Mouse (Mus musculus) gastrocnemius, postnatal 25 days (tissue): Measurements from ENCODE around the gene Plcb2. TPM values are rescaled to one million over a fixed set of nuclear protein-coding genes. Genes with fewer than 3 reads are reported as not detected.

ENCODE experiments used
- DNase-seq: peaks from one replicate; pipeline ENCODE4 v3.0.0; 2022
- long read RNA-seq, 2 experiments: library from polyadenylated mRNA; stranded (forward); transcript quantifications; one replicate each; pipeline ENCODE4 v2.0.0; 2021
- total RNA-seq, 2 experiments: library from RNA; stranded (reverse); gene quantifications; 1 replicate in 1 of 2; 2 replicates in 1 of 2; pipeline ENCODE4 v1.2.3; 2021

Gene Plcb2
- under 1 TPM; 0.15 to 0.16 TPM for total RNA-seq
- long read RNA-seq, experiment 1 = 0 reads
- long read RNA-seq, experiment 2 = 0 reads

DNA sequence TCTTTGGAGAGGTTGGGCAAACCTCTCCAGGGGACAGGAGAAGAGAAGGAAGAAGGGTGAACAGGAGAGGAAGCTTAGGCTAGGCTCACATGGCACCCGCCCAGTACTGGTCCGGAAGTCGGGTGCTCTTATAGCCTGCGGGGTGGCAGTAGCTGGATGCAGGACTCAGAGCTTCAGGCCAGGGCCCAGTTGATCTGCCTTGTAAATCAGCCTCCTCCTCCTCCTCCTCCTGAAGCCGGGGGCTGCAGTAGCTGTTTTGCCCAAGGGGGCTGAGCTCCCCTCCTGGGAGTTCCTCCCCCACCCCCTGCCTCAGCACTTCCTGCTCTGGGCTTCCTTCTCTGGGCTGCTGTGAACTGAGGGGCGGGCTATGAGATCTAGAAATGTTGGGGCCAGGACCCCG lies at the start of gene Plcb2:
Gene Plcb2 (minus strand): TSS at position 102 of the 400 bp plus-strand sequence.
- DNase-seq = no peak

DNA sequence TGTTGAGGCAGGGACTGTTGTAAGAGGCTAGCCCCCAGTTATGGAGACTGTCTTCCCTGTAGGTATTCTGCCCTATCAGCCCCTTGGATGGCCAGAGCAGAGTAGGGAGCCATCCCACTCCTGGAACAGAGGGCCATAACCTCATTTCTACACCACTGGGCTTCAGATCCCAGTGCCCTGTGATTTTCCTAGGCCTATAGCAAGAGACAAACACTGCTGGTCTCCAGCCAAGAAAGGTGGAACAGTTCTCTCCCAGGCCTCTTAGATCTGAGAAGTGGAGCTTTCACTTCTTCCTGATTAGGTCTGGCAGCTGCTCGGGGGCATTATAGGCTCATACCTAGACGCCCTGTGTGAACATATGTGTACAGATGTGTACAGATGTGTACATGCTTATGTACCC lies 48.1 kb upstream of the Plcb2 start:
- no peak for DNase-seq

DNA sequence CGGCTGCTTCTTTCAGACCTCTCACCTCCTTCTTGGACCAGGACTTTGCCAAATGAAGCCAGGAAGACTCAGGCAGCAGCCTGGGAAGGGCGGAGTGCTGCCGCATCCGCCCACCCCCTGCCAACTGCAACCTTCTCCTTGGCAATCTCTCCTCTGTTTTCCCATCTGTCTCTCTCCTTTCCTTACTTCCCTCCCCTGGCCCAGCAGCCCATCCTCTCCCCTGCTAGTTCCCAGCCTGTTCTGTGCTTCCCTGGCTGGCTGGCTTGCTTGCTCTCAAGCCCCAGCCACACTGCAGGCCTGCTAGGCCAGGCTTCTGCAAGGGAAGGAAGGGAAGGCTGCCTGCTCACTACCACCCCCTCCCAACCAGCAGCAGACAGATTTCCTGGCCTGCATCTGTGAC lies 47.6 kb upstream of the Plcb2 start:
- no peak for DNase-seq

DNA sequence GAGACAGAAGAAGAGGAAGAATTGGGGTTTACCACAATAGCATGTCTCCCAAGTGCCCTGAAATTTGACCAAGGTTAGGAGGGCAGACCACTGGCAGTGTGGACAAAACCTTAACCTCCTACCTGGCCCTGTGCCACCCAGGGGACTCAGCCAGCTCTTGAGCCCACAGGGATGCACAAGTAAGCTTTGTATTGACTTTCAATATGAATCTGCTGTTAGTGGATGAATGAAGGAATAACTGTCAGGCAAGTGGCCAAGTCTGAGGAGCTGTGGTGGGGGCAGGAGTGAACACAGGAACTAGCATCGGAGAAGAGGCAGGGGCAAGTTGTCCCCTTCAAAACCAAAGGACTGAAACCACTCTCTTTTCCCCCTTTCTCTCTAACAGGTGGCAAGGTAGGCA lies 47.2 kb upstream of the Plcb2 start:
- DNase-seq = no peak

DNA sequence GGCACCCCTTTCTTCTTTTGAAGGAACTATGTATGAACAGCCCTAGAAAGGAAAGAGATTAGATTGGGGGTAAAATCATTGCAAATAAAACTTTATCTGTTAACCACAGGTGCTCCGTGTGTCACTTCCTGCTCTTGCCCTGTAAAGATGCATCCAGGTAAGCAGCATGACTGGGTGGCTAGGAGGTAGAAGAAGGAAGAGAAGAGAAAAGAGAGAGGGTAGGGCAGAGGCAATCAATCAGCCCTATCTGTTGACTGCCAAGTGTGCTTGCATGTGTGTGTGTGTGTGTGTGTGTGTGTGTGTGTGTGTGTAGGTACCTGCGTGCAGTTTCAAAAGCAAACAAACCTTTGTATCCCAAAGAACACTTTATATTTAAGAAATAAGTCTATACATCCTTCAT lies 46.3 kb upstream of the Plcb2 start:
- no peak for DNase-seq

DNA sequence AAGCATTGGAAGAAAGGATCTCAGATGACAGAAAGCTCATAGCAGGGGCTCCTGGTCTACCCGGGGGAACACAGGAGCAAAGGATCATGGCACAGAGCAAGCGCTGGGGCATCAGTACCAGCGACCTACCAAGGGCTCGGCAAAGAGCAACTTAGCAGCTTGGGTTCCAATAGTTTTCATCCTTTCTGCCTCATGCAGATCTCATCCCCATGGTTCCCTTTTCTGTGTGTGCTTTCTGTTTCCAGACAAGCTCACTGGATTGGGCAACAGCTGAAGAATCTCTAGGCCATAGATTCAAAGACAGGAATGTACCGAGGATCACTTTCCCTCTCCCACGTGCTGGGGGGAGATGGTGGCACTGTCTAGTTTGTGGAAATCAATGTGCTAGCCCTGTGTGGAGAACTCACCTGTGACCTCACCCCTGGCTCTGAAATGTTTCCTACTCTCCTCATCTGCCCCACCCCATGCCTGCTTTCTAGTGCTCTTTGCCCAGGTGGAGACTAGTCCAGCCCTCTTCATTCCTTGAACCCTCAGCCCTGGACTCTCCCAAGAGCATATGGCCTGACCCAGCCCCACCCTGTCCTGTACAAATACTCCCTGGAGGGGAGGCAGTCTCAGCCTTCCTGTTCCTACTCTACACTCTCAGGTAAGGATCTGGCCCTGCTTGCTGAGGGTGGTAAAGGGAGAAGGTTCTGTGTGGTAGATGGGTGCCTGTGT lies 44.1 kb upstream of the Plcb2 start, which contains the start of gene Phgr1:
Gene Phgr1 (plus strand): TSS at position 612 of the 717 bp plus-strand sequence.
- no peak for DNase-seq

DNA sequence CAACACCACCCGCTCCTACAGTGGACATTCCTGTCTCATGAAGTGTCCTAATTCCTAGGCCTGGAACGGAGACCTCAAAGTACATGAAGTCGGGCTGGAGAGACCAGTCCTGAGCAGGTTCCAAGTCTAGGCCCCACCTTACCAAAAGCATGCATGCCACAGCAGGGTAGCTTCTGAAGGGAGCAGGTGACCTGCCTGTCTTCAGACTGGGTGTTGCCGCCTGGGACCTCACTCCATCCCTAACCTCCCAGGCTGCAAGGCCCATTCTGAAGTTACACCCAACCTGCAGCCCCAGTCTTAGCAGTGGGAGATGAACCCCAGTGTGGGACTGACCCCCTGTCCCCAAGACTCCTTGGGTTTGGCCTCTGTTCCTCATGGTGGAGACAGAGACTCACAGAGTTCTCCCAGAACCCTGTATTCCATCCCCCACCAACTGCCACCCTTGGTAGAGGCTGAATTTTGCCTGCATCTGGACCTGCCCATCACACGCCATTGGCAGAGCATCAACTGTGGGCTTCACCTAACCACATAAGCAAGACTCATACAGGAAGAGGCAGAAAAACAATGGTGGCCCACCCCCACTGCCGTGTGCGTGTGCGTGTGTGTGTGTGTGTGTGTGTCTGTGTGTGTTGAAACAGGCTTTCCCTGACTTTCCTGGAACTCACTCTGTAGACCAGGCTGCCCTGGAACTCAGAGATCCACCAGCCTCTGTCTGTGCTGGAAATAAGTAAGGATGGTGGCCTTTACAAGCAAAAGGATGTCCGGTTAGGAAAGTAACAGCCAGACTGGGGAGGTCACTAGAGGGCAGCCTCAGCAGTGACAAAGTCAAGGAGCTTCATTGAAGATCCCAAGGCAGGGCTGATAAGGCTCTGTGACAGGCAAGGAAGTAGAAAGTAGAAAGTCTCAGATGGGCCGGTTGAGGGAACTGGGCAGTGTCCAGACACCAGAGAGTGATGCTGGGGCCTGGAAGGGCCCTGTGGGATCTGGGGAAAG lies 38.1 kb upstream of the Plcb2 start:
- DNase-seq = no peak

DNA sequence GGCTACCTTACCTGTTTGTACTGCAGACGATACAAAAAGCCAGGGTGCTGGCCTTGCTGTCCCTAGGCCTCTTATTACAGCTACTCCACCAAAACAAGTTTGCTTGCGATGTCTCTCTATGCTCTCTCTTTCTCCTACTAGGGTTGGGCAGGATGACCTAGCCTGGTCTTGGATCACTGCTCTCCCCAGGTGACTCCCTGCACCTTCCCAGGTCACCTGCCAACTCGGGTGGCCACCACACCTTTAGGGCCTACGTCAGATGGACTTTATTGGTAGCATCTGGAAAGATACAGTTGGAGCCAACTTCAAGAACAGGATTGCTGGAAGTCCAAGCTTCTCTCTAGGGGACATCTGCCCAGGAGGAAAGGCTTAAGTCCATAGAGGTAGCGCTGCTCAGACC lies 36.6 kb upstream of the Plcb2 start:
- DNase-seq = no peak

DNA sequence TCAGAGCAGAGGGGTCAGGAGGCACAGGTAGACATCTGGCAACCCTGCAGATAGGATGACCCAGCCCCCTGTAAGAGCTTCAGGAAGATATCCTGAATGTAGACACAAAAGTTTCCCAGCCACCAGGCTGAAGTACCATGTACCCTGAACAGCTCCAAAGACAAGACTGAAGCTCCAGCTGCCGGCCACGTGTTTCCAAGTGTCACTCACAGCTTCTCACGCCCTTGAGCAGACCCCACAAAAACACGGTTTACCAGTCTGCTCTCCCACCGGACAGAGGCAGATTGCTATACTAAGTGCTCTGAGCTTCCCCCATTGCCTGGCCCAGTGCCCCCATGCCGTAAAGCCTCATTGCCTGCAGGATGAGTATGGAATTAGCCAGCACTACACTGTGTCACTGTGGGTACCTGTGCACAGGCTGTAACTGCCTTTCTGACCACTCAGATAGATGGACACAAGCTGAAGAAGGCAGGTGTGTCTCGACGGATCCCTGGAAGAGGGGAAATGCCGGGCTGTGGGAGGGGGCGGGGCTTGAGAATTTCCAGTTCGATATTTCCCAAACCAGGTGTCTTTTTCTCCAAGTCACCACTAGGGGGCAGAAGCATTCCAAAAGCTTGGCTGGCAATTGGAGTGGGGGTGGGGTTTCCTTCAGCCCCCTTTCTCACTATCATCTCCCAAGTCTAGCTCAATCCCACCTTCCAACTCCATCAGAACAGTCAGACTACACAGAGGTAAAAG lies 36.0 kb upstream of the Plcb2 start:
- DNase-seq = no peak

DNA sequence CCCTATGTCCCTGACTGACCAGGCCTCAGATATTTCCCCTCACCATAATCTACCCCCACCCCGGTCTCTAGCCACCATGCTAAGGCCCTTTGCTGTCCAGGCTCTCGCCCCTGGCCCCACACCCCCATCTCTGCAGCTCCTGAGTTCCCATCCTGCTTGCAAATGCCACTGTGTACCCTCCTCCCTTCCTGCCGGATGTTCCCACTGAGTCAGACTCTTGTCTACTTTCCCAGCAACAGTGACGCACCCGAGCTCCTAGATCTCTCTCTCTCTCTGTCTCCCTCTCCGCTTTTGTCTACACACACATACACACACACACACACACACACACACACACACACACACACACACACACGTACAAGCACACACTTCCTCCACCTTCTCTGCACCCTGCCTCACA lies 35.2 kb upstream of the Plcb2 start:
- peak; percentile 20 for DNase-seq

DNA sequence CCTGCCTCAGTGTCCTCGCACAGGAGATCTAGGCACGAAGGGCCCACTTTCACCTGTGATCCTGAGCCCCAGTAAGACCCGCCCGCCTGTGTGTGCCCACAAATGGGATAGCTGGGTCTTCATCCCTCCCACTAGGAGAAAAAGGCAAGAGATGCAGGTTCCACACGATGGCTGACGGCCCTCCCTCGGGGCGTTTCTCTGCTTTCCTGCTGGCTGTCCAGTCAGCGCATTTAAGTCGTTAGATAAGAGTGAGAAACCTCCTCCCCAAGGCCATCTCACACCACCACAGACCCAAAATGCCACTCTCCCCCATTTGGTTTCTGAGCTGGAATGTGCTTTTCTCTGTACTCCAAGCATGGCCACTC lies 34.5 kb upstream of the Plcb2 start:
- no peak for DNase-seq

DNA sequence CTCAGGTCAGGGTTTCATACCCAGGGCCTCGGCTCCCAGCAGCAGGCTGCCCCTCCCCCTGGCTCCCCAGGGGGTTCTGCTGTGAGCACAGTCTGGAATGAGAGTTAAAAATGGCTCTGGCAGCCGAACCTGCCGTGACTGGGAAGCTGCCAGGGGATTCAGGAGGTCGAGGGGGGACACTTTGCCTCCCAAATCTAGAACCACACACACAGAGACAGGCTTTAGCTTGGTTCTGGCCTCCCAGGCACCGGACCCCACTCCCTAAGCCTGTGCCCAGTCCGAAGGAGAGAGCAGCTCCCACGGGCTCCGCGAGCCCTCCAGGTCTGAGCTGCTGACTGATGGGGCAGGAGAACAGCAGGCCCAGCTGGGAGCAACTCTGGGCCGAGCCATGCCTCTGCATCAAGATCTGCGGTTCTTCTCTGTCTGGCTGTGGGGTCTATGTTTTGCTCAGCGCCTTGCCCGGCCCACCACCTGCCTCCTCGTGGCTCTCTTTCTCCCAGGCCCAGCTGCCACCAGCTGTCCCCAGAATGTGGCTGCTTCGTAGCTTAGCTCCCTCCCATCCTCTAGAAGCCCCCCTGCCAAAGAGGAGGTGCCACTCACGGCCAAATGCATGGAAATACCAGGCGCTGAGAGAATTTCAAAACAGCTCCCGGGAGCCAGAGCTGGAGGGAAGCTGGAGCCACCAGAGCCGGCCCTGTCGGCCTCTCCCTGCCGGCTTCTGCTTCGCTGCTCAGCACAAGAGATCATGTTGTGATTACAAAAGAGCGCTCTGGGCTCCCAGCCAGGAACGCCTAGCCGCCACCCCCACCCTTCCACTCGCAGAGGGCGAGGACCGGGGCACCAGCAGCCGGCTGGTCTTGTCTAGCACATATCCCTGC lies 33.9 kb upstream of the Plcb2 start, which contains the start of gene Ccdc9b:
Gene Ccdc9b (minus strand): TSS at position 756 of the 878 bp plus-strand sequence.
- peak; percentile 90 for DNase-seq

DNA sequence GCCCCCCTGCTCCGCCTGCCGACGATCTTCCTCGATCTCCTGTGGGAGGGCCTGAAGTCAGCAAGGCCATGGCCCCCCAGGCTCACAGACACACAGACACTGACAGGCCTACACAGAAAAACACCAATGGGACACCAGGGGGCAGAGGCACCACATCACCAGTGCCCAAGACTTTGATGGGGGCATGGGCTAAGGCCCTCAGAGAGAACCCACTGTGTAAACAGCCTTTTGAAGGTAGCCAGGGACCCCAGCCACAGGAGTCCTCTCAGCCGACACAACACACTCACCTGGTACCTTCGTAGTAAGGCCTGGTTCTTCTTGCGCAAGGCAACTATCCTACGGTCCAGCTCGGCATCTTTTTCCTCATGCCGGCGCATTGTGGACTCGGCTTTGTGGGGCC lies 33.1 kb upstream of the Plcb2 start:
- DNase-seq = peak; percentile 21

DNA sequence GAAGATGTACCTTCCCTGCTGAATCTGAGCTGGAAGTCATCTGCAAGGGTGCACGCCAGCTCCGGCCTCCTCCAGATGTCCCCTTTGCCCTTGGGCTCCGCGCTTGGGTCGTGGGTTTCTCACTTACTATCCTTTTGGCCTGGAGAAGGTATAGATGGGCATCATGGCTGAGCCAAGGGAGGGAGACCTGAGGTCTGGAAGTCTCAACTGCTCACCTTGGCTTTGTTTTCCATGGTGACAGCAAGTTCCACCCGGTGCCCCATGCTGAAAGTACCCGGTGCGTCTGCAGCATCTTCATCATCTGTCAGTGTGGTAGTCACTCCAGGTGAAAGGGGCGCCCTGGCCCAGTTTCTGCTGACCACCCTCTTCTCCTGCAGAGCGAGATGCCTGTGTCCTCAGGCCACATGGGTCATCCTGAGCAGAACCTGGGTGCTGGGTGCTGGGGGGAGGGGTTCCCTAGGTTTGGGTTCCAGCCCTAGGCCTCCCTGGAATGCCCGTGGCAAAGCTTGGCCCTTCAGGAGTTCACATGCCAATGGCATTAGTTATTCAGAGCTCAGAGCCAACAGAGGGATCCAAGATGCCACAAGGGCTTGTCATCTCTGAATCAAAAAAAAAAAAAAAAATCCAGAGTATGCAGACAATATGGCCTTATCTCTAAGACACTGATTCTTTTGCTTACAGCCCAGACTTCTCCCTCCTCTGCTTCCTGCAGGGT lies 32.2 kb upstream of the Plcb2 start:
- DNase-seq = no peak

DNA sequence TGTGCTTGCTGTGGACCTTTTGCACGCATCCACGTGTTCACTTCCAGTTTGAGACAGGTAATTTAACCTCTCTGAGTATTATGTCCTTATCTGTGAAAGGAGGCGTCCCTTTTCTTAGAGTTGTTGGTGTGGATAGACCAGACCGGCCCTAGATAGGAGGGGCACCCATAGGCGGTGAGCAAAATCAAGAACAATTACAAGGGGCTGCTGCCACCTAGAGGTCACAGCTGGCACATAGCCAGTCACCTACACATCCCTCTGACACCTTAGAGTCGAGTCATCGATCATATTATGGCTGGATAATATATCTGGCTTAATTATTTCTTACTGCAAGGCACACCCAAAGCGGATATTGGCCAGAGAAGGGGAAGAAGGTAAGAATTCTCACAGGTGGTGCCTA lies 31.6 kb upstream of the Plcb2 start:
- no peak for DNase-seq

DNA sequence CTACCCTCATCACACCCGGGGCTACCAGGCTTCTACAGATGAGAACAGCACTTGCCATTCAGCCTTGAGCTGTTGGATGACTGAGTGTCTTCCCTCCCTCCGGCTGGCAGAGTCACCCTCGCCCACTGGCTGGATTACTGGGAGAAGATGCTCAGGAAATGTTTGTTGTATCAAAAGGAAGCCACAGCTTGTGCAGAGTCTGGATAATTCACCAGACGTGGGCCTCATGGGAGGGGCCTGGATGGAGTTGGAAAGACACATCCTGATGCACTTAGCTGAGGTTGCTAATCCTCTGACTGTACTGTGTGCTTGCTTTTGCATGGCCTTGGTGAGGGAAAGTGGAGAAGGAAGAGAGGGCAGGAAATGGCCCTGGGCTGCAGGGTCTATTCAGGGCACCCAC lies 27.9 kb upstream of the Plcb2 start:
- DNase-seq = no peak

DNA sequence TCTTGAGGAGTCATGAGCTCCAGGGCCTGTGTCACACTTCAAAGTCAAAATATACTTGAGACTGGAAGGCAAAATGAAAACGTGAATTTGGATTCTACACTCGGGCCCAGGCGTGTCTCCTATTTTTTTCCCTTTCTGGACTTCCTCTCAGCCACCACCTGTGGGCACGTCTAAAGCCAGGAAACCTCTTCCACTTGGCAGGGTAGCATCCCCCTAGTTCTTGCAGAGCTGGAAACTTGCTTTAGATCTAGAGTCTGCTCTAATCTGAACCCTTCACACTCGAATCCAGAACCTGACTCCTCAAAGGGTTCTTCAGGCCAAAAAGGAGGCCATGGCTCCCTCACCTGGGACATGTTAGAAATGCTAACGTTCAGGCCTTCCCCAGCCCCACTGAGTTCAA lies 27.2 kb upstream of the Plcb2 start:
- DNase-seq = no peak

DNA sequence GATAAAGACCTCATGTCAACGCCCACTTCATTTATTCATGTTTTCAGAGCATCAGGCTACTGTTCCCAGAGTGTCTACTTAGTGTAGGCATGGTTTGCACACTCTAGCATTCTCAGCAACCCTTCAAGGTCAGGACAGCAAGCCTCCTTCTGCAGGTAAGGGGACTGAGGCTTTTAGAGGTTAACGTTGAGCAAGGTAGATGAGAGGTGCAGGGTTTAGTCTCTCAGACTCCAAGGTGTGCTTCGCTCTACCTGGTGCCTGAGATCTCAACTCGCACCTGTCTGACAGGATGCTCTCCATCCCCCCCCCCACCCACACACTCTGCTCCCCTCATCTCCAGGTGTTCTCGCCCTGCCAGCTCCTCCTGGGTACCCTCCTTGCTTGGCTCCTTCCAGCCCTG lies 25.9 kb upstream of the Plcb2 start:
- no peak for DNase-seq

DNA sequence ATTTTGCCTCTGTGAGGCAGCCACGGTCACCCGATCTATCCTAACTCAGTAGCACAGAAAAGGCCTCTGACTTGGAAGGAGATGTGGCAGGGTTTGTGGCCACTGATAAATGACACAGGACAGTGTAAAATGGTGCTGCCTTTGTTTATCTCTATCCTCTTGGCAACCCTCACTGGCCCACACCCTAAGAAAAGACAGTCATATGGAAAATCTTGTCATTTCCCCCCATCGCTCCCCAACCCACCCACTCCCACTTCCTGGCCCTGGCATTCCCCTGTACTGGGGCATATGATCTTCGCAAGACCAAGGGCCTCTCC lies 24.5 kb upstream of the Plcb2 start:
- no peak for DNase-seq

DNA sequence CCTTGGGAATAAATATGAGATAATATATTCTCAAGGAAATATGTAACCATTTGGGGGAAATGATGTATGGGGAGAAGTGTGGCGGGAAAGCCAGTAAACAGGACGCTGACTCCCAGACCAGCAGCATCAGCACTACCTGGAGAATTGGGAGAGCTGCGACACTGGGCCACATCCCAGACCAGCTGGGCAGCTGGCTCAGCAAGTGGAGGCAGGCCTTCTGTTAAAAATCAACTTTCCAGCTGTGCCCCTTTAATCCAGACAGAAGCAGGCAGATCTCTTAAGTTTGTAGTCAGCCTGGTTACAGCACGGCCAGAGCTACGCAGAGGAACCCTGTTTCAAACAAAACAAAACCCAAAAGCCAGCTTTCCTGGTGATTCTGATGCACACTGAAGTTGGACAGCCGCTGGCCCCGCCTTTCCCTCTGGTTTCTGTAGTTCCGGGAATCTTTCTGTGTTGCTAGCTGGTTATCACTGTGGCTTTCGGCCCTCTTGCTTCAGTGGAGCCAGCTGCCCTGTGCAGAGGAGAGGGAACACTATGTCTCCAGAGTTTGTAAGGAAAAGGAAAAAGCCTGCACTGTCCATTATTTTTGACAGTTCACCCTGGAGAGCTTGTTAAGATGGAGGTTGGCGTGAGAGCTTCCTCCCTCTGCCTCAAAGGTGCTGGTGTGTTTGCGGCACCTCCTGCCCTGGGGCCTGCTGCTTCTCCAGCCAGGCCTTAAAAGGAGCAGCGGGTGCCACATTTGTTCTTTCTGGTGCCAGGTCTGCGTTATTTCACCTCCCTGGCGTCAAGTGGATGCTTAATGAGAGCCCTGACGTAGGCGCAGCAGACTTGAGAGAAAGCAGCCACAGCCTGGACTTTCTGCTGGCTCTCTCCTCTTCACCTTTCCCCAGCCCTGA lies 23.9 kb upstream of the Plcb2 start:
- DNase-seq = no peak
